Mouse (Mus musculus): ENCODE data around the gene Aox3. TPM values are rescaled to one million over a fixed set of nuclear protein-coding genes. Genes with fewer than 3 reads are reported as not detected.
A peak's percentile ranks its signal among the peaks of the same experiment; 100 is the strongest.

Gene Aox3
- polyA plus RNA-seq, 1 experiment from 2014 or later = 0.24 TPM

DNA sequence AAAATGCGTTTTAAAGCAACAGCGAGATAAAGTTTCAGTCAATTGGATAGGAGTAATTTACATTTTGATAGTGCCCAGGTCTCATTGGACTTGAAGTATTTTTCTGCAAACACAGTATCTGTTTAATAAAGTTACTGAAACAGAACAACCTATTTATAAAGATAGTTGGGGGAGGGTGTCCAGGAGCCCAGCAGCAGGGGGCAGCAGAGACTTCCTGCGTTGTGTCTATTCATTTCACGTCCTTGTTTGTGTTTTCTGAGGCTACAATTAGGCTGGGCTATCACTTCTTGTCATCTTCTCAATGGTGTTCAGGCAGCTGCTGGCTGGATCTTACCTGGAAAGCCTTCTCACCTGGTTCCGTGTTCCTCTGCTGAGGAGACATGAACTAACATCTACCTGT lies 43.8 kb downstream of the Aox3 start:
- H3K4me1 ChIP-seq = no peaks in the 10 kb centered on the region
- H3K4me2 ChIP-seq (replicated peaks) = no peak overlapping the region
- no peak overlapping the region for H3K27ac ChIP-seq
- no peak overlapping the region for H3K9ac ChIP-seq
- WGBS = 54% methylated on average over 5 of the region's 5 CpGs
- H3K4me3 ChIP-seq = no peak overlapping the region
- H3K36me3 ChIP-seq = no peaks in the 10 kb centered on the region
- no peaks in the 10 kb centered on the region for H3K9me3 ChIP-seq
- no peak for ATAC-seq (ENCODE audit: low FRiP score, low read depth)
- H3K27me3 ChIP-seq (replicated peaks) = no peaks in the 10 kb centered on the region

DNA sequence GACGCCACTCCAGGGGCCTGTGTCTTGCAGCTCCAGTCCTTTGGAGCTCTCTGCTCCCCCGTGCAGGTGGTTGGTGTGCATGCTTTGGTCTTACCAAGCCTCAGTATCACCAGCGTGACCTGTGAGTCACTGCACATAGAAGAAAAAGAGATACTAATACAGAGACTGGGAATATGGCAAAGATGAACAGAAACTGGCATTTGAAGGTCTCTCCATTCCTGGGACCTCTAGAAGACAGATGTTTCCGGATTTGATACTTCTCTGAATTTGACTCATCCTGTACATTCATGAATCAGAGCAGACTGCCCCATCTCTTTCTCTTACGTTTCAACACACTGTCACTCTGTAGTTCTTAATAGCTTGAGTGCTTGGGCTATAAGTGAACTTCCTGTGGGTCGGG lies 57.0 kb downstream of the Aox3 start:
- no peak overlapping the region for H3K9ac ChIP-seq
- whole genome bisulfite sequencing = 79% methylated on average over 6 of the region's 6 CpGs

DNA sequence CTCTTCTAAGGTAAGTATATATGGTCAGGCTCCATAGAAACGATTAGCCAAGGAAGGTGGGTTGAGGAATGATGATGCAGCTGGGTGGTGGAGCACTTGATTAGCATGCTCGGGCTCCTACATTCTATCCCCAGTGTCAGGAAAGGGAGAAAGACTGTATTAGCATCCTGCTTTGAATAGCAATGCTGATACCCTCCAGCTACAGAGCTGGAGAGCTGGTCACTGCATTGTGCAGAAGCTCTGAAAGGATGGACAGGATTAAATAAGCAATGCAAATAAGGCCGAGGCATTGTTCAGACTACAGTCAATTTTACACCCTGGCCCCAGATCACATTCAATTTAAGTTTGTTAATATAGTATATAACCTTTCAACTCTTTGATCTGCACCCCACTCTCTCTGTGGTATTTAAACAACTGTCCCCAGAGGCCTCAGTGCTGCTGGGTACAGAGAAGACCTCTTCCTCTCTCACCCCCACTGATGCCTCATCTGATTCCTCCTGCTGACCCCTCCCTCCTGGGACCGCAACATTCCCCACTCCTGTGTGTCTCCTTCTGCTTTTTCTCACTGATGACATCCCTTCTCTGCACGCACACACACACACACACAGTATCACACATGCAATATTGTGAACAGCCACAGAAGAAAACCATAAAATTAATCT lies 75.7 kb downstream of the Aox3 start:
- 50% methylated on average over 5 of the region's 5 CpGs for WGBS
- no peaks in the 10 kb centered on the region for H3K9me3 ChIP-seq
- H3K36me3 ChIP-seq = no peaks in the 10 kb centered on the region
- H3K27ac ChIP-seq = no peak overlapping the region
- H3K4me2 ChIP-seq (replicated peaks) = no peak overlapping the region
- H3K4me3 ChIP-seq = no peak overlapping the region
- no peak for ATAC-seq (ENCODE audit: low FRiP score, low read depth)
- H3K9ac ChIP-seq = no peak overlapping the region
- H3K4me1 ChIP-seq = no peaks in the 10 kb centered on the region
- no peaks in the 10 kb centered on the region for H3K27me3 ChIP-seq (replicated peaks)

More for the DNA sequence above, 57.0 kb downstream of the Aox3 start:
- Histone ChIP-seq H3K27me3 (replicated peaks) (no peaks in the 10 kb centered on the region), H3K4me1 (no peaks in the 10 kb centered on the region), H3K36me3 (no peaks in the 10 kb centered on the region), H3K4me3 (no peak overlapping the region), H3K27ac (no peak overlapping the region), H3K4me2 (replicated peaks) (no peak overlapping the region), H3K9me3 (no peaks in the 10 kb centered on the region)
- no peak for ATAC-seq (ENCODE audit: low FRiP score, low read depth)

DNA sequence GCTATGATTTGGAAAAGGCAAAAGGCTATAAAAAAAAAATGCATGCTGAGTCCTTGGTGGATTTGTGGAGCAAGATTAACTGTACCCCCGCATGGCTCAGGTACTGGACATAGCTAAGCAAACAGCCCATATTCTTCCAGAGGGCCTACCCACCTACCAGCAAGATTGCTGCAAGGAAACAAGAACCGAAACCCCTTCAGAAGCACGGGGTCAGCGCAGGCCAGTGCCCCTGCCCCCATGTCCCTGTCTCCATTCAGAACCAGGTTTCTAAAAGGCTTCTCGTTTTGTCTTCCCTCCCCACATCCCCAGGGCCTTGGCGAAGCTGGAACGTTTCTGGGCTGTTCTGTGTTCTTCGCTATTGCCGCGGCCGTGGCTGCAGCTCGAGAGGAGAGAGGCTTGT lies 81.4 kb downstream of the Aox3 start:
- H3K4me1 ChIP-seq = peaks cover 6% of the 10 kb centered on the region; the same call in 1 of the 2 replicates
- H3K9ac ChIP-seq = no peak overlapping the region
- ATAC-seq (ENCODE audit: low FRiP score, low read depth) = no peak
- H3K27me3 ChIP-seq (replicated peaks) = no peaks in the 10 kb centered on the region
- no peaks in the 10 kb centered on the region for H3K36me3 ChIP-seq
- H3K4me3 ChIP-seq = no peak overlapping the region
- 74% methylated on average over 12 of the region's 12 CpGs for WGBS
- H3K27ac ChIP-seq = no peak overlapping the region
- no peaks in the 10 kb centered on the region for H3K9me3 ChIP-seq
- no peak overlapping the region for H3K4me2 ChIP-seq (replicated peaks)

DNA sequence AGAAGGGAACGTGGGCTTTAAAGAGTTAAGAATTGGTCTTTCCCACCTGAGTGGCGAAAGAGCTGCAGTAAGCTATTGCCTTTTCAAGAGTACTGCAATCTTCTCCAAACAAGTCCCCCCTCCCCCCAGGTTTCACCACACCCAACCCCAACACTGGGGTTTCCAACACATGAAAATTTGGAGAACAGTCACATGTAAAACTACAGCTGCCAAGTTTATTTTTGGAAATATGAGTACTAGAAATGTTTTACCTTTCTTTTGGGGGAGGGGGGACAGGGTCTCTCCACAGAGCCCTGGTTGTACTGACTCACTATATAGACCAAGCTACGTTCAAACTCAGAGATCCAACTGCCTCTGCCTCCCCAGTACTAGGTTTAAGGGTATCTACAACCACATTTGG lies 82.1 kb downstream of the Aox3 start:
- no peak for ATAC-seq (ENCODE audit: low FRiP score, low read depth)
- 0 out of 2 replicates have a peak overlapping the region, but pooled peaks have one; percentile 7 for H3K4me2 ChIP-seq (replicated peaks)

DNA sequence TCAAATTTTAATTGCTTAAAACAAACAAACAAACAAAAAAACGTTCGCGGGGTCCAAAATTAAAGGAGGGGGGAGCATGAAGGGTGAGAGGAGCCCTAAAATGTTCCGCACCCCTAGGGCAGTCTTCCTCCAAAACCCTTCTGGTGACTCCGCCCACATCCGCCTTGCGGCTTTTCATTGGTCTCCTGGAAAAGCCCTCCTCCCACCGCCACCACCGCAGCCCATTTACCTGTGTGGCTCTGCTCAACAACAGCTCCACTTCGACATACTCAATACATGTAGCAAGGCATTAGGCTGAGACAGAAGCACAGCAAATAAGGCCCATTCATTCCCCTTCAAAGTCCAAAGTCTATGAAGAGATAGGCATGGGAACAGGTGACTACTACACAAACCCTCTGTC lies 82.6 kb downstream of the Aox3 start:
- 26% methylated on average over 10 of the region's 10 CpGs for WGBS
- Histone ChIP-seq H3K9me3 (no peaks in the 10 kb centered on the region), H3K4me3 (no peak overlapping the region), H3K27me3 (replicated peaks) (no peaks in the 10 kb centered on the region), H3K4me1 (peaks cover 6% of the 10 kb centered on the region; the same call in 1 of the 2 replicates), H3K9ac (no peak overlapping the region), H3K27ac (no peak overlapping the region), H3K4me2 (replicated peaks) (0 out of 2 replicates have a peak overlapping the region, but pooled peaks have one; percentile 7), H3K36me3 (no peaks in the 10 kb centered on the region)
- no peak for ATAC-seq (ENCODE audit: low FRiP score, low read depth)

More for the DNA sequence above, 82.1 kb downstream of the Aox3 start:
- Histone ChIP-seq H3K4me1 (peaks cover 6% of the 10 kb centered on the region; the same call in 1 of the 2 replicates), H3K27ac (no peak overlapping the region), H3K9me3 (no peaks in the 10 kb centered on the region), H3K9ac (no peak overlapping the region), H3K4me3 (no peak overlapping the region), H3K36me3 (no peaks in the 10 kb centered on the region), H3K27me3 (replicated peaks) (no peaks in the 10 kb centered on the region)
- WGBS = 75% methylated on average over 3 of the region's 3 CpGs

DNA sequence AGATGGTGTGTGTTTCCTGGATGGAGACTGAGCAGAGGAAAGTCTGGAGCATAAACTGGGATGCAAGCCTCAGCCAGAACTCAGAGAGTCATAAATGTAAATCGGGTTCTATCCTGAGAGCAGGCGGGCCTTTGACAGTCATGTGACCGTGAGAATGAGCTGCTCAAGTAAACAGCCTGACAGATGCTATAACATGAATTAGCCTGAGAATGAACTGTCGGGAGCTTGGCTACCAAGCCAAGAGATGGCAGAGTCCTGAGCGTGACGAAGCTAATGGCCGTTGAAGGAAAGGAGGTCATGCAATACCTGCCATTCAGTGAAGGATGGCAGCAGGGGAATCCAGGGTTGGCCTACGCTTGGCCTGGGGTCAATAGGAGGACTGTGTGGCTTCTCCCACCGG lies 84.1 kb downstream of the Aox3 start:
- Histone ChIP-seq H3K4me3 (no peak overlapping the region), H3K4me2 (replicated peaks) (no peak overlapping the region), H3K27me3 (replicated peaks) (no peaks in the 10 kb centered on the region), H3K9ac (no peak overlapping the region), H3K36me3 (no peaks in the 10 kb centered on the region), H3K27ac (no peak overlapping the region), H3K9me3 (no peaks in the 10 kb centered on the region), H3K4me1 (peaks cover 6% of the 10 kb centered on the region; the same call in 1 of the 2 replicates)
- WGBS = 31% methylated on average over 9 of the region's 9 CpGs
- ATAC-seq (ENCODE audit: low FRiP score, low read depth) = no peak

DNA sequence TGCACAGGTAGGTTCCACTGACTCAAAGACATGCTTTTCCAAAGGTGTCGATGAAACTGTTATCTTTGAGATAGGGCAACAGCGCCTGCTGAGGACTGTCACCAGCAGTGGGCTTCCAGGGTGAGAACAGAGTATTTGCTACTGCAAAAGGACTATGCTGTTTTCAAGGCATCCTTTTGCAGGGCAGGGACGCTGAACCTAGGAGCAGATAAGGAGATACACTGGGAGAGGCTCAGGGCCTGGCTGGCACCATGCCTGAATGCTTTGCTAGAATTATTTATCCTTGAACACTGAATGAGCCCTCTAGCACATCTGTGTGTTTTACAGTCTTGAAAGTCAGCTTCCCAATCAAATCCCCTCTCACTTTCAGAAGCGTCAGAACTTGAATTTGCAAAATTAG lies 85.5 kb downstream of the Aox3 start:
- Histone ChIP-seq H3K9ac (no peak overlapping the region), H3K4me2 (replicated peaks) (no peak overlapping the region), H3K4me3 (no peak overlapping the region), H3K4me1 (peaks cover 6% of the 10 kb centered on the region; the same call in 1 of the 2 replicates), H3K27me3 (replicated peaks) (no peaks in the 10 kb centered on the region), H3K36me3 (no peaks in the 10 kb centered on the region), H3K27ac (no peak overlapping the region), H3K9me3 (no peaks in the 10 kb centered on the region)
- WGBS = 87% methylated on average over 4 of the region's 4 CpGs
- no peak for ATAC-seq (ENCODE audit: low FRiP score, low read depth)

DNA sequence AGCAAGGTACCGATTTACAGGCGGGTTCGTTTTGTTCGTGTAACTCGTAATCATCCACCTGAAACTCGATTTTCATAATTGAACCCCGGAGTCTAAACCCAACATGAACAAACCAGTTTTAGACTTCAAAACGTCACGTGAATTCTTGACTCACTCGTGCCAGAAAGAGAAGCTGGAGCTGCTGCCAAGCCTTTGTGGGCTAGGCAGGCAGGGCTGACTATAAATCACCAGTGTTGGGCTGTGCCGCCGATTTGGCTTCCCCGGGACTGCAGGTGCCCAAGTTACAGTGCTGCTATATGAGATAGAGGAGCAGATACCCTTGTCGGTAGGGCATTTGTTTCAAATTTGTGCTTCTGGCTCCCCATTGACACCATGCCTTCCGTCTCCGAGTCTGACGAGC lies 97.3 kb downstream of the Aox3 start, which contains the start of gene Aox4:
Aox4 (plus strand) TSS at position 195 of the 400 bp plus-strand sequence.
- peak; percentile 33; the same call in 1 of the 2 replicates for ATAC-seq (ENCODE audit: low FRiP score, low read depth)
- H3K4me1 ChIP-seq = no peaks in the 10 kb centered on the region
- H3K9ac ChIP-seq = no peak within 1 kb of the TSS
- H3K27ac ChIP-seq = no peak within 1 kb of the TSS
- H3K4me3 ChIP-seq = no peak within 1 kb of the TSS
- no peaks in the 10 kb centered on the region for H3K9me3 ChIP-seq
- WGBS = 66% methylated on average over 17 of the region's 17 CpGs
- H3K36me3 ChIP-seq = no peaks in the 10 kb centered on the region
- H3K4me2 ChIP-seq (replicated peaks) = no peak within 1 kb of the TSS
- H3K27me3 ChIP-seq (replicated peaks) = no peaks in the 10 kb centered on the region

DNA sequence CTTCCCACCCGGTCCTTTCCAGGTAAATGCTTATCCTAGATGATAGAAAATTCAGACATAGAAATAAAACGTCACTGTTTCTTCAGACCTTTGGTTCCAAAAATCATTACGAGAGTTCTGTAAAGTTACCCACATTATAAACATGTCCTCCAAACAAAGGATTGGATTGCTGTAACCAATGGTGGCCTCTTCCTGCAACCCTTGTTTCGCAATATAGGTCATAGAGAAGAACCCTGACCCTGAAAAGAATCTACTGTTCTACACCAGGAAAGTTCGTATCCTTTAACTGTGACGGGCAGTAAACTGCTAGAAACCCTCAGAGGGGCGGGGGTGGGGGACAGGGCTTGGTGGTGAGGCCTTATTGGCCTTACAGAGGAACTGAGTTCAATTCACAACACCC lies 99.9 kb downstream of the Aox3 start:
- 75% methylated on average over 7 of the region's 7 CpGs for WGBS

DNA sequence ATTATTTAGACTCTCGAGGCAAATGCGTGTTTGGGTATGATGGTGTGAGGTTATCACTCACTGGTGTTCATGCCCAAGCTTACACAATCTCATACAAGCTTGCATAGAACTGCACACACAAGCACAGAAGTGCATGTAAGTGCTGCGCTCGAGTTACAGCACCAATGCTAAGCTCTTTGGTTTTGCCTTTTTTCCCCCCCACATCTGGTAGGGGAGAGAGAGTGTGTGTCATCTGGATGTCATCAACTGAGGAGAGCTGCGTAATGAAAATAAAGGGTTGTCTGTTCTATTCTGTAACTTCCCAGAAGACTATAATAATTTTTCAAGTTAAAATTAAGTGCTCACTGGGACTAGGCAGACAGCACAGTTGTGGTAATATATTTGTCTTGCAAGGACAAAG lies 100.9 kb downstream of the Aox3 start:
- 81% methylated on average over 5 of the region's 5 CpGs for WGBS
- Histone ChIP-seq H3K4me2 (replicated peaks) (no peak overlapping the region), H3K27ac (no peak overlapping the region), H3K9ac (no peak overlapping the region), H3K9me3 (no peaks in the 10 kb centered on the region), H3K4me1 (no peaks in the 10 kb centered on the region), H3K4me3 (no peak overlapping the region), H3K36me3 (no peaks in the 10 kb centered on the region), H3K27me3 (replicated peaks) (no peaks in the 10 kb centered on the region)
- ATAC-seq (ENCODE audit: low FRiP score, low read depth) = no peak

More for the DNA sequence above, 99.9 kb downstream of the Aox3 start:
- H3K4me1 ChIP-seq = no peaks in the 10 kb centered on the region
- no peaks in the 10 kb centered on the region for H3K36me3 ChIP-seq
- H3K4me2 ChIP-seq (replicated peaks) = no peak overlapping the region
- H3K4me3 ChIP-seq = no peak overlapping the region
- no peak overlapping the region for H3K27ac ChIP-seq
- no peaks in the 10 kb centered on the region for H3K27me3 ChIP-seq (replicated peaks)
- H3K9ac ChIP-seq = no peak overlapping the region
- ATAC-seq (ENCODE audit: low FRiP score, low read depth) = no peak
- H3K9me3 ChIP-seq = no peaks in the 10 kb centered on the region

DNA sequence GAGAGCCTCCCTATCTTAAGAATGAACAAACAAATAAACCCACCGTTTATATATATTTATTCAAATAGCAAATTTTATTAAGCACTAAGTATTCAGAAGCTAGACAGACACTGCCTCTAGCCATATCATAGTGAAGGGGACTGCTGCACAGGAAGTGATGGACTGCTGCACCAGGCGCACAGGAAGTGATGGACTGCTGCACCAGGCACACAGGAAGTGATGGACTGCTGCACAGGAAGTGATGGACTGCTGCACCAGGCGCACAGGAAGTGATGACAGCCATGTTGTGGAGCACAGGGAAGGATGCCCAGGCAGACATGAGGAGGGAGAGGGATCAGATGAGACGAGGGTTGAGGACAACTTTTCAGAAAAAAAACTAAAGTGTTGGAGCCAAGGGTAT lies 102.4 kb downstream of the Aox3 start:
- Histone ChIP-seq H3K9me3 (no peaks in the 10 kb centered on the region), H3K4me1 (no peaks in the 10 kb centered on the region), H3K27ac (no peak overlapping the region), H3K27me3 (replicated peaks) (no peaks in the 10 kb centered on the region), H3K9ac (no peak overlapping the region), H3K4me3 (no peak overlapping the region), H3K36me3 (no peaks in the 10 kb centered on the region), H3K4me2 (replicated peaks) (no peak overlapping the region)
- 94% methylated on average over 4 of the region's 4 CpGs for WGBS
- ATAC-seq (ENCODE audit: low FRiP score, low read depth) = no peak

DNA sequence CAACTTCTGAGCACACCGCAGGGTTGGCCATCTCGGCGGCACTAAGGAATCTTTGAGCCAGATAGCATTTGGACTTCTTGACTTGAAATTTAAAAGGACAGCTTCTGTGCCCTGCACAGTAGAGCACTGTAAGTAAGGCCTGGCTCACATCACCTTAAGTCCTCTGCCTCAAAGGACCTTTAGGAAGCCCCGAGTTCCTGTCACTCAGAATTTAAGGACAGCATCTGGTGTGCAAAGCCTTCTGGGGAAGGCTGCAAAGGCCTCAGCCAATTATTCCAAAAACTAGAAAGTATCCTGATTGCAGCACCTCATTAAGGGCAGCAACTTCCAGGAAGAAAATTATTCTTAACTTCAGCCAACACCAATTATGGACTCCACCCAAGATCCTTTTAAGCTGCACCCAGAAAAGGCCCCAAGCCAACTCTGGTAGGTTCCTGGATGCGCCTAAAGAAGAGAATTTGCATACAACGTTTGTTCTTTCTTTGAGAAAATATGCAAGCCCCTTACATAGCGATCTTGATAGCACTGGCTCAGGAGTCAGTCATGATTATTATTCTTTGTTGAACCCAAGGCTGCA lies 103.1 kb downstream of the Aox3 start:
- Histone ChIP-seq H3K4me2 (replicated peaks) (no peak overlapping the region), H3K27me3 (replicated peaks) (no peaks in the 10 kb centered on the region), H3K36me3 (no peaks in the 10 kb centered on the region), H3K9me3 (no peaks in the 10 kb centered on the region), H3K4me3 (no peak overlapping the region), H3K9ac (no peak overlapping the region), H3K4me1 (no peaks in the 10 kb centered on the region), H3K27ac (no peak overlapping the region)
- no peak for ATAC-seq (ENCODE audit: low FRiP score, low read depth)
- WGBS = 91% methylated on average over 7 of the region's 7 CpGs

Data from neural tube, embryonic 12.5 days (tissue).